Mouse (Mus musculus) right cerebral cortex, postnatal 4 days (tissue): ENCODE data around the gene Gng12.
"Not testable (repeated sequence)": the region's sequence is repeated elsewhere in the genome, so short reads cannot be mapped to it uniquely, and the experiment has no call there.

Experiments
- DNase-seq: peaks from one replicate; pipeline ENCODE4 v3.0.0-alpha.2; 2022

Gene Gng12

GRCm38 (mm10) chr6:66958466-66959235 lies 62.5 kb downstream of the Gng12 start:
- no peak for DNase-seq

- no peak for DNase-seq
Observed at GRCm38 (mm10) chr6:66962582-66963043, 66.4 kb downstream of the Gng12 start.

GRCm38 (mm10) chr6:66963068-66963467 lies 66.9 kb downstream of the Gng12 start:
- no peak for DNase-seq

- not testable (repeated sequence) for DNase-seq
Observed at GRCm38 (mm10) chr6:66963651-66964050, 67.5 kb downstream of the Gng12 start.

- no peak for DNase-seq
Observed at GRCm38 (mm10) chr6:66964222-66964621, 68.0 kb downstream of the Gng12 start.

GRCm38 (mm10) chr6:66965203-66965602 lies 69.0 kb downstream of the Gng12 start:
- no peak for DNase-seq

- DNase-seq, result no peak
Observed at GRCm38 (mm10) chr6:66967788-66968187, 71.6 kb downstream of the Gng12 start.

GRCm38 (mm10) chr6:66969446-66969845 lies 73.2 kb downstream of the Gng12 start:
- no peak for DNase-seq

GRCm38 (mm10) chr6:66972300-66972699 lies 76.1 kb downstream of the Gng12 start:
- DNase-seq, result no peak

GRCm38 (mm10) chr6:66973180-66973579 lies 77.0 kb downstream of the Gng12 start:
- no peak for DNase-seq

GRCm38 (mm10) chr6:66975522-66975921 lies 79.3 kb downstream of the Gng12 start:
- no peak for DNase-seq

GRCm38 (mm10) chr6:66979197-66979596 lies 83.0 kb downstream of the Gng12 start:
- DNase-seq, result no peak

- no peak for DNase-seq
Observed at GRCm38 (mm10) chr6:66980040-66980439, 83.8 kb downstream of the Gng12 start.

- no peak for DNase-seq
Observed at GRCm38 (mm10) chr6:66981366-66981765, 85.2 kb downstream of the Gng12 start.

GRCm38 (mm10) chr6:66981864-66982263 lies 85.7 kb downstream of the Gng12 start:
- DNase-seq, result no peak

- no peak for DNase-seq
Observed at GRCm38 (mm10) chr6:66984079-66984478, 87.9 kb downstream of the Gng12 start.

- no peak for DNase-seq
Observed at GRCm38 (mm10) chr6:66984672-66985071, 88.5 kb downstream of the Gng12 start.

- DNase-seq, result no peak
Observed at GRCm38 (mm10) chr6:66985500-66985899, 89.3 kb downstream of the Gng12 start.

GRCm38 (mm10) chr6:66986063-66986462 lies 89.9 kb downstream of the Gng12 start:
- DNase-seq, result no peak

GRCm38 (mm10) chr6:66987643-66988042 lies 91.4 kb downstream of the Gng12 start:
- no peak for DNase-seq

GRCm38 (mm10) chr6:66988363-66988762 lies 92.2 kb downstream of the Gng12 start:
- DNase-seq, result no peak

GRCm38 (mm10) chr6:66989037-66989436 lies 92.8 kb downstream of the Gng12 start:
- DNase-seq, result no peak

GRCm38 (mm10) chr6:66989518-66989917 lies 93.3 kb downstream of the Gng12 start:
- DNase-seq, result no peak

- no peak for DNase-seq
Observed at GRCm38 (mm10) chr6:66992232-66992631, 96.0 kb downstream of the Gng12 start.

GRCm38 (mm10) chr6:66992786-66993185 lies 96.6 kb downstream of the Gng12 start:
- DNase-seq, result no peak
